Mouse (Mus musculus): ENCODE measurements around the gene Sbp. TPM values are rescaled to one million over a fixed set of nuclear protein-coding genes. Genes with fewer than 3 reads are reported as not detected.

Sbp gene
- polyA plus RNA-seq (2012; rRNA removed; ENCODE audit: low replicate concordance) = 0.22 and 0.40 TPM in 2 replicates

GRCm38 (mm10) chr17:23941372-23941771 is at the start of gene Sbp:
Sbp (plus strand) TSS chr17:23941672.

DNA sequence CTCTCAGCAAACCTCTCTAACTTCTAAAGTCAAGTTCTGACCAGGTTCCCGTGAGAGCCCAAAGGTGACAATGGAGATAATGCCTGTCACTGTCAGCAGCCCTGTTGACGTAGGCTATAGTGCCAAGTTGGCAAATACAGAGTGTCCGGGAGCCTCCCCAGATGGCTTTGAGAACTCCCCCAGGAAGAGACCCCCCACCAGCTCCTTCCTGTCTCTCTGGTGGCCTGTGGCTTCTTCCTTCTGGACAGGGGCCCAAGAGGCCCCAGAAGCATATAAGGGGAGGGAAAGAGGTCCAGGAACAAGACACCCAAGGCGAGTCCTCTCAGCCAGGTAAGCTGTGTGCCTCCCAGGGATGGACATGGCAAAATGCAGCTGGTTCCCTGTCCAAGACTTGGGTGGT is 24.3 kb upstream of the Sbp start, which contains the start of gene Dcpp3:
Gene Dcpp3 (plus strand): TSS at position 301 of the 400 bp plus-strand sequence.

GRCm38 (mm10) chr17:23955174-23955573 is 13.7 kb downstream of the Sbp start, which contains the start of gene Sbpl:
Sbpl (minus strand) TSS chr17:23955274.

DNA sequence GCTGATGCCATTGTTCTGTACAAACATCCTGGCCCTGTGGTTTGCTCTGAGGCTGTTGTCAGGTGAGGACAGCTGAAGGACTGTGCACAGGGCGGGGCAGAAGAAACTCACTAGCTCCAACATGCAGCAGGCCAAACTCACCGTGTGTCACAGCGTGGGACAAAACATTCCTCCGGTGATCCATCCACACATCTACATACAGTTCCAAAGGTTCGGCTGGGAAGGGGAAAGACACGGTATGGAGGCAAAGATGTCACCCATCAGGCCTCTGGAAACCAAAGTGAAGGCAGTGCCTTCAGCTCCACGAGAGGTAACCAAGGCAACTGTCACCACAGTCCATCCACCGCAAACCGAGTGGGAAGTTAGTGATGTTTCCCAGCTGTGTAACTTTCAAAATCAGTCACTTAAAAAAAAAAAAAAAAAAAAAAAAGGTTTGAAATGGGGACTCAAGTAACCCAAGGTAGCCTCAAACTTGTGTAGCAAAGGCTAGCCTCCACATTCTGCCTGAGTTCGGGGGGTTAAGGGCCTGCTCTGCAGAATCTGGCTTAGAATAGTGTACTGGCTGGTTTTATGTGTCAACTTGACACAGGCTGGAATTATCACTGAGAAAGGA is 38.9 kb downstream of the Sbp start, which contains the start of gene Prss30:
Gene Prss30 (minus strand): TSS at position 270 of the 613 bp plus-strand sequence.

Other genes starting within 250 kb of the Sbp start
- 0.06 TPM in 1 of 2 replicates, not detected in the other for gene 1520401A03Rik, start 218.9 kb upstream of the Sbp start, polyA plus RNA-seq (2012; rRNA removed; ENCODE audit: low replicate concordance)
- gene Pkmyt1, start 215.3 kb upstream of the Sbp start, polyA plus RNA-seq (2012; rRNA removed; ENCODE audit: low replicate concordance) = 30.3 and 57.9 TPM in 2 replicates
- 35.8 and 47.3 TPM in 2 replicates for gene Paqr4, start 200.8 kb upstream of the Sbp start, polyA plus RNA-seq (2012; rRNA removed; ENCODE audit: low replicate concordance)
- gene Kremen2, start 195.8 kb upstream of the Sbp start, polyA plus RNA-seq (2012; rRNA removed; ENCODE audit: low replicate concordance) = 0.52 and 0.60 TPM in 2 replicates
- 43.8 and 46.9 TPM in 2 replicates for gene Flywch1, start 170.1 kb upstream of the Sbp start, polyA plus RNA-seq (2012; rRNA removed; ENCODE audit: low replicate concordance)
- gene Flywch2, start 155.6 kb upstream of the Sbp start, polyA plus RNA-seq (2012; rRNA removed; ENCODE audit: low replicate concordance) = 5.4 and 13.3 TPM in 2 replicates
- gene Srrm2, start 151.1 kb upstream of the Sbp start, polyA plus RNA-seq (2012; rRNA removed; ENCODE audit: low replicate concordance) = 756 and 808 TPM in 2 replicates
- gene Elob, start 112.5 kb upstream of the Sbp start, polyA plus RNA-seq (2012; rRNA removed; ENCODE audit: low replicate concordance) = 412 and 628 TPM in 2 replicates
- gene Prss33, start 105.6 kb upstream of the Sbp start, polyA plus RNA-seq (2012; rRNA removed; ENCODE audit: low replicate concordance) = 0.17 TPM in 1 of 2 replicates, not detected in the other
- gene Prss32, start 97.8 kb upstream of the Sbp start, polyA plus RNA-seq (2012; rRNA removed; ENCODE audit: low replicate concordance) = not detected in 2 replicates
- 0.13 and 0.27 TPM in 2 replicates for gene Prss41, start 97.5 kb upstream of the Sbp start, polyA plus RNA-seq (2012; rRNA removed; ENCODE audit: low replicate concordance)
- gene Prss21, start 73.6 kb upstream of the Sbp start, polyA plus RNA-seq (2012; rRNA removed; ENCODE audit: low replicate concordance) = not detected in 2 replicates
- gene Dcpp1, start 60.8 kb upstream of the Sbp start, polyA plus RNA-seq (2012; rRNA removed; ENCODE audit: low replicate concordance) = not detected in 2 replicates
- gene Dcpp2, start 60.8 kb upstream of the Sbp start, polyA plus RNA-seq (2012; rRNA removed; ENCODE audit: low replicate concordance) = not detected in 2 replicates
- 0.55 TPM in 1 of 2 replicates, not detected in the other for gene Dcpp3, start 24.2 kb upstream of the Sbp start, polyA plus RNA-seq (2012; rRNA removed; ENCODE audit: low replicate concordance)
- gene Sbpl, start 13.6 kb downstream of the Sbp start, polyA plus RNA-seq (2012; rRNA removed; ENCODE audit: low replicate concordance) = not detected in 2 replicates
- gene Prss30, start 38.9 kb downstream of the Sbp start, polyA plus RNA-seq (2012; rRNA removed; ENCODE audit: low replicate concordance) = 1.3 and 1.6 TPM in 2 replicates
- 1.2 and 1.6 TPM in 2 replicates for gene Prss22, start 56.4 kb downstream of the Sbp start, polyA plus RNA-seq (2012; rRNA removed; ENCODE audit: low replicate concordance)
- 2.4 and 2.7 TPM in 2 replicates for gene Prss27, start 96.5 kb downstream of the Sbp start, polyA plus RNA-seq (2012; rRNA removed; ENCODE audit: low replicate concordance)
- 22.3 and 27.2 TPM in 2 replicates for gene Kctd5, start 131.8 kb downstream of the Sbp start, polyA plus RNA-seq (2012; rRNA removed; ENCODE audit: low replicate concordance)
- 22.5 and 28.1 TPM in 2 replicates for gene Pdpk1, start 209.3 kb downstream of the Sbp start, polyA plus RNA-seq (2012; rRNA removed; ENCODE audit: low replicate concordance)
- gene Amdhd2, start 222.1 kb downstream of the Sbp start, polyA plus RNA-seq (2012; rRNA removed; ENCODE audit: low replicate concordance) = 43.0 and 67.9 TPM in 2 replicates
- gene Atp6v0c, start 228.0 kb downstream of the Sbp start, polyA plus RNA-seq (2012; rRNA removed; ENCODE audit: low replicate concordance) = 973 and 1,113 TPM in 2 replicates

Data from mammary gland, adult 2 months (tissue).